Comparison of ENCODE assay signal across 13 mouse cellular contexts in genomic region chr5:5359915-5360314, GRCm38 (mm10).
A peak's percentile ranks its signal among the peaks of the same experiment; 100 is the strongest.
DNase-seq lines count a peak whose midpoint lies in the region; TF ChIP-seq lines count a peak whose summit lies in the region.
"Had no signal": no experiment of that assay in that cellular context is flagged by ENCODE, and none has a peak within 500 bp of the region (broad histone marks: within the 10 kb centered on the region; RNA-seq: fewer than 3 reads in every experiment).

No protein-coding gene starts in this region.

- intact Hi-C loops in left cerebral cortex, postnatal 14 days (cut with DNase I), result no loop called here

- H3K27ac ChIP-seq in embryonic fibroblast, embryonic 13.5 days (ENCODE audit: insufficient read depth, low read length), result peak overlapping the region; percentile 32; the same call in 1 of the 2 replicates
- H3K27ac ChIP-seq: forebrain, embryonic 12.5 days; heart, embryonic 15.5 days; liver, embryonic 13.5 days; stomach, embryonic 15.5 days had no signal

- H3K4me1 ChIP-seq in embryonic fibroblast, embryonic 13.5 days (ENCODE audit: control insufficient read depth, insufficient read depth, low read length), result no peaks in the 10 kb centered on the region
- H3K4me1 ChIP-seq: forebrain, embryonic 12.5 days; liver, embryonic 13.5 days had no signal

- DNase-seq in kidney, adult 8-10 months, result peak; percentile 16 to 49
- no peak for DNase-seq in kidney, postnatal 4 days
- DNase-seq in 416B (ENCODE audit: low read depth), result peak; percentile 45
- peak; percentile 82 for DNase-seq in lung, postnatal 25 days (ENCODE audit: low spot score)
- DNase-seq in thymus, postnatal 0 days (ENCODE audit: low spot score), result no peak
- DNase-seq in left cerebral cortex, postnatal 14 days (ENCODE audit: low spot score in 2 of 2), result no peak
- DNase-seq: adrenal gland, postnatal 14 days; cerebellum, adult 8-10 months; liver, embryonic 13.5 days had no signal

- TF ChIP-seq CTCF in embryonic fibroblast, embryonic 13.5 days (IDR thresholded peaks at IDR 0.05; ENCODE audit: borderline replicate concordance, insufficient read depth, low read length), result no peak

- no peak overlapping the region for H3K4me3 ChIP-seq in embryonic fibroblast, embryonic 13.5 days (ENCODE audit: insufficient read depth, low read length)
- H3K4me3 ChIP-seq: forebrain, embryonic 12.5 days; heart, embryonic 15.5 days; liver, embryonic 13.5 days; stomach, embryonic 15.5 days had no signal

- TF ChIP-seq POLR2A in embryonic fibroblast, embryonic 13.5 days (IDR thresholded peaks at IDR 0.05; ENCODE audit: low read depth, low read length), result no peak

Comparison
In these comparisons a context has a peak if more than half of its experiments do, and no peak if none do; other contexts are left out.
1. DNase-seq: peak in kidney, adult 8-10 months (2 of 2), 416B (single experiment) and lung, postnatal 25 days (single experiment); none in kidney, postnatal 4 days (0 of 2), thymus, postnatal 0 days (single experiment) and left cerebral cortex, postnatal 14 days (0 of 2).